Mouse (Mus musculus): Measurements from ENCODE around the gene Rab22a. TPM values are rescaled to one million over a fixed set of nuclear protein-coding genes. Genes with fewer than 3 reads are reported as not detected.
A peak's percentile ranks its signal among the peaks of the same experiment; 100 is the strongest.

Gene Rab22a
- polyA plus RNA-seq, 1 experiment from 2014 or later = 37.1 TPM

GRCm38 (mm10) chr2:173730444-173730966, 70.9 kb downstream of the Rab22a start:
- Histone ChIP-seq H3K27me3 (ENCODE audit: insufficient read depth, low read length) (no peaks in the 10 kb centered on the region), H3K4me2 (replicated peaks; ENCODE audit: low read depth, low read length) (no peak overlapping the region), H3K36me3 (ENCODE audit: insufficient read depth, low read length) (no peaks in the 10 kb centered on the region), H3K27ac (ENCODE audit: low read length) (no peak overlapping the region), H3K4me1 (ENCODE audit: insufficient read depth, low read length) (peaks cover 26% of the 10 kb centered on the region), H3K4me3 (ENCODE audit: low read length) (no peak overlapping the region), H3K9me3 (ENCODE audit: low read length) (no peaks in the 10 kb centered on the region), H3K9ac (replicated peaks; ENCODE audit: low read length) (0 out of 2 replicates have a peak overlapping the region, but pooled peaks have one; percentile 15)
- 14% methylated on average over 9 of the region's 9 CpGs for WGBS
- ATAC-seq (ENCODE audit: low FRiP score, low TSS enrichment) = peak; percentile 18; the same call in 1 of the 2 replicates

- Histone ChIP-seq H3K27ac (ENCODE audit: low read length) (no peak overlapping the region), H3K9ac (replicated peaks; ENCODE audit: low read length) (no peak overlapping the region)
- ATAC-seq (ENCODE audit: low FRiP score, low TSS enrichment) = peak; percentile 25
These were observed 74.9 kb downstream of the Rab22a start for GRCm38 (mm10) chr2:173734426-173734825.

GRCm38 (mm10) chr2:173737222-173737989, 77.8 kb downstream of the Rab22a start, which contains the start of gene Vapb:
Gene Vapb (plus strand): TSS chr2:173737511.
- H3K9me3 ChIP-seq (ENCODE audit: low read length) = no peaks in the 10 kb centered on the region
- peak within 1 kb of the TSS; percentile 45 for H3K27ac ChIP-seq (ENCODE audit: low read length)
- peak within 1 kb of the TSS; percentile 68 for H3K4me3 ChIP-seq (ENCODE audit: low read length)
- no peaks in the 10 kb centered on the region for H3K36me3 ChIP-seq (ENCODE audit: insufficient read depth, low read length)
- no peaks in the 10 kb centered on the region for H3K27me3 ChIP-seq (ENCODE audit: insufficient read depth, low read length)
- H3K9ac ChIP-seq (replicated peaks; ENCODE audit: low read length) = peak within 1 kb of the TSS; percentile 71
- ATAC-seq (ENCODE audit: low FRiP score, low TSS enrichment) = peak; percentile 96
- peaks cover 41% of the 10 kb centered on the region for H3K4me1 ChIP-seq (ENCODE audit: insufficient read depth, low read length)
- under 1% methylated on average over 63 of the region's 70 CpGs for WGBS
- peak within 1 kb of the TSS; percentile 78 for H3K4me2 ChIP-seq (replicated peaks; ENCODE audit: low read depth, low read length)

More at GRCm38 (mm10) chr2:173734426-173734825, 74.9 kb downstream of the Rab22a start:
- 29% methylated on average over 2 of the region's 2 CpGs for WGBS
- H3K27me3 ChIP-seq (ENCODE audit: insufficient read depth, low read length) = no peaks in the 10 kb centered on the region
- no peak overlapping the region for H3K4me3 ChIP-seq (ENCODE audit: low read length)
- H3K4me2 ChIP-seq (replicated peaks; ENCODE audit: low read depth, low read length) = no peak overlapping the region
- H3K36me3 ChIP-seq (ENCODE audit: insufficient read depth, low read length) = no peaks in the 10 kb centered on the region
- H3K4me1 ChIP-seq (ENCODE audit: insufficient read depth, low read length) = peaks cover 35% of the 10 kb centered on the region
- H3K9me3 ChIP-seq (ENCODE audit: low read length) = no peaks in the 10 kb centered on the region

DNA sequence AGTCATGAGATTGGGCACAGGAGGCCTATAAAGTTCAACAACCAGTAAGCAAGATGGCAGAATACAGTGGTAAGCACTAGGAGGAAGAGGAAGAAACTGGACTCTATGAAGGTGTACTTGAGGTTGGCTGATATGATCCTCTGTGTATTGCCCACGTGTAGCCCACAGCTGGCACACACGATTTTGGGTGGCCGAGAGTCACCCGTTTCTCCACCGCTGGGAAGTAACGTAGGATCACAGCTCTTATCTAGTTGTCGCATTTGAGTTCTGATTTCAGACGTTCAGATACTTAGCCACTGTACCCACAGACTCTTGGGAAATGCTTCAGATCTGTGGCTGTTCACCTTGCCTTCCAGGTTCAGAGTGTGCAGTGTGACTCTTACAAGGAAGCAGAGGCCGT, 78.7 kb downstream of the Rab22a start:
- Histone ChIP-seq H3K4me2 (replicated peaks; ENCODE audit: low read depth, low read length) (peak overlapping the region; percentile 78), H3K9ac (replicated peaks; ENCODE audit: low read length) (peak overlapping the region; percentile 71), H3K27ac (ENCODE audit: low read length) (peak overlapping the region; percentile 45; the same call in 1 of the 2 replicates), H3K4me3 (ENCODE audit: low read length) (peak overlapping the region; percentile 68), H3K36me3 (ENCODE audit: insufficient read depth, low read length) (no peaks in the 10 kb centered on the region), H3K27me3 (ENCODE audit: insufficient read depth, low read length) (no peaks in the 10 kb centered on the region), H3K4me1 (ENCODE audit: insufficient read depth, low read length) (peaks cover 48% of the 10 kb centered on the region), H3K9me3 (ENCODE audit: low read length) (no peaks in the 10 kb centered on the region)
- ATAC-seq (ENCODE audit: low FRiP score, low TSS enrichment) = no peak
- WGBS = 78% methylated on average over 9 of the region's 9 CpGs

GRCm38 (mm10) chr2:173739107-173739506, 79.5 kb downstream of the Rab22a start:
- Histone ChIP-seq H3K4me2 (replicated peaks; ENCODE audit: low read depth, low read length) (no peak overlapping the region), H3K4me1 (ENCODE audit: insufficient read depth, low read length) (peaks cover 47% of the 10 kb centered on the region)
- 86% methylated on average over 7 of the region's 7 CpGs for WGBS

DNA sequence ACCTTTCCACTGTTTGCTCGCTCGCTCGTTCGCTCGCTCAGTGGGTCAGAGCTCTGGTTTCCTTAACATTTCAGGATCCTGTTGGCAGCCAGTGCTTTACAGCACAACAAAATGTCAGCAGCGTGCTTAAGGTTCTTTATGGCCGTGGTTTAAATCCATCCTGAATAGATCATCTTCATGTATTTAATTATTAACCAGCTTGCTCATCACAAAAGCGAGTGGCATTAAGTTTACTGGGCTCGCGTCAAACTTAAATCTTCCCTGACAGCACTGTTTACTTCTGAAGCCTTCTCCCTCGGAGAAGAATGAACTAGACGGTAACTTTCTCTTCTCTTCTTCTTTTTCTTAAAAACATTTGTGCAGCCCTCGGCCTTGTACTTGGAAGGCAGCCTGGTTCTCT, 82.5 kb downstream of the Rab22a start:
- 61% methylated on average over 13 of the region's 13 CpGs for WGBS
- no peaks in the 10 kb centered on the region for H3K27me3 ChIP-seq (ENCODE audit: insufficient read depth, low read length)
- no peak for ATAC-seq (ENCODE audit: low FRiP score, low TSS enrichment)
- 0 out of 2 replicates have a peak, but pooled peaks cover 4% of the 10 kb centered on the region for H3K9me3 ChIP-seq (ENCODE audit: low read length)
- peaks cover 43% of the 10 kb centered on the region for H3K4me1 ChIP-seq (ENCODE audit: insufficient read depth, low read length)
- no peak overlapping the region for H3K9ac ChIP-seq (replicated peaks; ENCODE audit: low read length)
- peak overlapping the region; percentile 11; the same call in 1 of the 2 replicates for H3K27ac ChIP-seq (ENCODE audit: low read length)
- H3K36me3 ChIP-seq (ENCODE audit: insufficient read depth, low read length) = peaks cover 3% of the 10 kb centered on the region; the same call in 1 of the 2 replicates
- no peak overlapping the region for H3K4me3 ChIP-seq (ENCODE audit: low read length)
- H3K4me2 ChIP-seq (replicated peaks; ENCODE audit: low read depth, low read length) = 0 out of 2 replicates have a peak overlapping the region, but pooled peaks have one; percentile 30

More at GRCm38 (mm10) chr2:173739107-173739506, 79.5 kb downstream of the Rab22a start:
- Histone ChIP-seq H3K27me3 (ENCODE audit: insufficient read depth, low read length) (no peaks in the 10 kb centered on the region), H3K27ac (ENCODE audit: low read length) (no peak overlapping the region), H3K4me3 (ENCODE audit: low read length) (no peak overlapping the region), H3K9me3 (ENCODE audit: low read length) (no peaks in the 10 kb centered on the region), H3K36me3 (ENCODE audit: insufficient read depth, low read length) (no peaks in the 10 kb centered on the region), H3K9ac (replicated peaks; ENCODE audit: low read length) (no peak overlapping the region)
- ATAC-seq (ENCODE audit: low FRiP score, low TSS enrichment) = no peak

DNA sequence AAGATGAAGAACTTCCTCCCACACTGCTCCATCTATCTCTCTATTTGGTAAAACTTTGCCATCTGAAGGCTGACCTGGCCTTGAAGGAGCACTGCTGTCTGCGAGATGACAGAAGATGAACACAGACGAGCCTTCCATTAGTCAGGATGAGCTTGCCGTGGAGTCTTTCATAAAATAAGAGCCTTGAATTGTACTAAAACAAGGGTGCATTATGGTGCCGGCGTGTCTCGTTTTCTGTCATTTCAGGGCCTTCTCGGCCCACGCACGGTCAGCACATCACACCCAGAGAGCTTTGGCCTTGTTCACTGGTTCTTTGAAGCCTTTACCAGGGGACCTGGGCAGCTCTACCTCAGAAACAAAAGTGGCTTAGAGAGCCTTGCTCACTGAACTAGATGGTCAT, 83.2 kb downstream of the Rab22a start:
- WGBS = 82% methylated on average over 9 of the region's 9 CpGs

GRCm38 (mm10) chr2:173744070-173744815, 84.7 kb downstream of the Rab22a start:
- ATAC-seq (ENCODE audit: low FRiP score, low TSS enrichment) = no peak
- no peak overlapping the region for H3K9ac ChIP-seq (replicated peaks; ENCODE audit: low read length)
- H3K36me3 ChIP-seq (ENCODE audit: insufficient read depth, low read length) = peaks cover 5% of the 10 kb centered on the region; the same call in 1 of the 2 replicates
- H3K9me3 ChIP-seq (ENCODE audit: low read length) = 0 out of 2 replicates have a peak, but pooled peaks cover 6% of the 10 kb centered on the region
- H3K4me3 ChIP-seq (ENCODE audit: low read length) = no peak overlapping the region
- H3K27ac ChIP-seq (ENCODE audit: low read length) = no peak overlapping the region
- H3K4me1 ChIP-seq (ENCODE audit: insufficient read depth, low read length) = peaks cover 31% of the 10 kb centered on the region
- no peak overlapping the region for H3K4me2 ChIP-seq (replicated peaks; ENCODE audit: low read depth, low read length)
- WGBS = 87% methylated on average over 7 of the region's 7 CpGs
- no peaks in the 10 kb centered on the region for H3K27me3 ChIP-seq (ENCODE audit: insufficient read depth, low read length)

More for the DNA sequence above, 83.2 kb downstream of the Rab22a start:
- peaks cover 43% of the 10 kb centered on the region for H3K4me1 ChIP-seq (ENCODE audit: insufficient read depth, low read length)
- H3K9ac ChIP-seq (replicated peaks; ENCODE audit: low read length) = 0 out of 2 replicates have a peak overlapping the region, but pooled peaks have one; percentile 11
- H3K9me3 ChIP-seq (ENCODE audit: low read length) = 0 out of 2 replicates have a peak, but pooled peaks cover 6% of the 10 kb centered on the region
- peak overlapping the region; percentile 11; the same call in 1 of the 2 replicates for H3K27ac ChIP-seq (ENCODE audit: low read length)
- H3K4me2 ChIP-seq (replicated peaks; ENCODE audit: low read depth, low read length) = no peak overlapping the region
- H3K36me3 ChIP-seq (ENCODE audit: insufficient read depth, low read length) = peaks cover 5% of the 10 kb centered on the region; the same call in 1 of the 2 replicates
- H3K27me3 ChIP-seq (ENCODE audit: insufficient read depth, low read length) = no peaks in the 10 kb centered on the region
- no peak for ATAC-seq (ENCODE audit: low FRiP score, low TSS enrichment)
- H3K4me3 ChIP-seq (ENCODE audit: low read length) = no peak overlapping the region

DNA sequence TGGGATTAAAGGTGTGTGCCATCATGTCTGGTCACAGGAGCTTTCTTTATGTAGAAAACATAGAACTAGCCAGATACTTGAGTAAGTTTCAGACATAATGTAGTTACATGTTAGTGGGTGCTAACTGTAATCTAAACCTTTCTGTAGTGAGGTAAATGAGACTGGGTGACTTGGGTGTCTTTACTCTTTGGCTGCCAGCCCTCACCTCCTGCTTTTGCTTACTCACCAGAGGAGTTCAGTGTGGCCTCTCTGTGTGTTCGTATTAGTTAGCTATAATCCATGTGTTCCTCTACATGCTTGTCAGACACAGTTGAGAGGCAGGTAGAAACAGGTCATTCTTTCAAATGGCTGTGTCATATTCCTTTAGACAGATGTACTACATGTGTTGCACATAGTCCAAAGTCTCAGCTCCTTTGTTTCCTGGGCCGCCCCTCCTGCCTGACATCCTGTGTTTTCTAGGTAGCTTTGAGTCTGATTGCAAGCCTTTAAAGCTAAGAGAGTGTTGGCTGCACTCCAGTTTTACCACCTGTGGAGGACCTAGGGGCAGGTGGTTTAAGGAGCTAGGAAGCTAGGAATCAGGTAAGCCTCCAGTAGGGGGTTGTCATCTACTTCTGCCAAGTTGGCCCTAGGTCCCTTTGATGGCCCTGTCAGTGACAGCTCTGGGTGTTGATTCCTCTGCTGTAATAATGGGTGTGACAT, 89.5 kb downstream of the Rab22a start:
- H3K9ac ChIP-seq (replicated peaks; ENCODE audit: low read length) = no peak overlapping the region
- H3K4me2 ChIP-seq (replicated peaks; ENCODE audit: low read depth, low read length) = no peak overlapping the region
- no peak overlapping the region for H3K27ac ChIP-seq (ENCODE audit: low read length)
- H3K9me3 ChIP-seq (ENCODE audit: low read length) = 0 out of 2 replicates have a peak, but pooled peaks cover 6% of the 10 kb centered on the region
- no peaks in the 10 kb centered on the region for H3K27me3 ChIP-seq (ENCODE audit: insufficient read depth, low read length)
- WGBS = 80% methylated on average over 2 of the region's 2 CpGs
- H3K4me1 ChIP-seq (ENCODE audit: insufficient read depth, low read length) = 0 out of 2 replicates have a peak, but pooled peaks cover 3% of the 10 kb centered on the region
- ATAC-seq (ENCODE audit: low FRiP score, low TSS enrichment) = no peak
- H3K4me3 ChIP-seq (ENCODE audit: low read length) = no peak overlapping the region
- H3K36me3 ChIP-seq (ENCODE audit: insufficient read depth, low read length) = peaks cover 5% of the 10 kb centered on the region; the same call in 1 of the 2 replicates
